Mouse (Mus musculus) forebrain, embryonic 15.5 days (tissue): Measurements from ENCODE around the gene Rem1. TPM values are rescaled to one million over a fixed set of nuclear protein-coding genes. Genes with fewer than 3 reads are reported as not detected.

Source experiments
- polyA plus RNA-seq: library from polyadenylated mRNA; unstranded; fragments of >200 nt; fragmentation: Nextera tagmentation; extraction: Ambion mirVana; gene quantifications from 2 replicates; pipeline ENCODE4 v1.2.1, GENCODE M21; 2015

The Rem1 gene
- polyA plus RNA-seq, 1 experiment from 2014 or later: 0.62 TPM

Other genes with a start within 250 kb of the Rem1 start
- gene Sox12, start 228.9 kb upstream of the Rem1 start, polyA plus RNA-seq: 17.7 and 18.3 TPM in 2 replicates
- gene Zcchc3, start 211.9 kb upstream of the Rem1 start, polyA plus RNA-seq: 18.7 TPM in 2 replicates
- 2.1 and 3.7 TPM in 2 replicates for gene 6820408C15Rik, start 211.4 kb upstream of the Rem1 start, polyA plus RNA-seq
- not detected in 2 replicates for gene Defb23, start 162.3 kb upstream of the Rem1 start, polyA plus RNA-seq
- gene Defb20, start 149.9 kb upstream of the Rem1 start, polyA plus RNA-seq: not detected in 2 replicates
- not detected in 2 replicates for gene Defb22, start 136.8 kb upstream of the Rem1 start, polyA plus RNA-seq
- not detected in 2 replicates for gene Defb26, start 115.3 kb upstream of the Rem1 start, polyA plus RNA-seq
- not detected in 2 replicates for gene Defb28, start 108.7 kb upstream of the Rem1 start, polyA plus RNA-seq
- not detected in 2 replicates for gene Defb29, start 86.9 kb upstream of the Rem1 start, polyA plus RNA-seq
- gene Gm17416, start 57.6 kb upstream of the Rem1 start, polyA plus RNA-seq: not detected in 2 replicates
- gene Defb21, start 54.2 kb upstream of the Rem1 start, polyA plus RNA-seq: not detected in 2 replicates
- gene Defb19, start 46.6 kb upstream of the Rem1 start, polyA plus RNA-seq: not detected in 2 replicates
- gene Defb45, start 27.6 kb upstream of the Rem1 start, polyA plus RNA-seq: not detected in 2 replicates
- not detected in 2 replicates for gene Defb36, start 22.6 kb upstream of the Rem1 start, polyA plus RNA-seq
- gene Defb25, start 3.9 kb upstream of the Rem1 start, polyA plus RNA-seq: not detected in 2 replicates
- 159 and 164 TPM in 2 replicates for gene H13, start 42.5 kb downstream of the Rem1 start, polyA plus RNA-seq
- gene Mcts2, start 60.1 kb downstream of the Rem1 start, polyA plus RNA-seq: 33.6 and 34.4 TPM in 2 replicates
- 26.3 and 32.0 TPM in 2 replicates for gene Id1, start 109.3 kb downstream of the Rem1 start, polyA plus RNA-seq
- gene Cox4i2, start 127.2 kb downstream of the Rem1 start, polyA plus RNA-seq: 4.3 and 4.4 TPM in 2 replicates
- gene Bcl2l1, start 204.8 kb downstream of the Rem1 start, polyA plus RNA-seq: 179 and 183 TPM in 2 replicates
- 50.6 and 51.1 TPM in 2 replicates for gene Tpx2, start 221.0 kb downstream of the Rem1 start, polyA plus RNA-seq